17 mouse cellular contexts compared by ENCODE assay signal in genomic region chr5:127602996-127603395, GRCm38 (mm10).
"Had no signal": no experiment of that assay in that cellular context is flagged by ENCODE, and none has a peak within 500 bp of the region (broad histone marks: within the 10 kb centered on the region; RNA-seq: fewer than 3 reads in every experiment).

No protein-coding gene starts in this region.

- H3K9me3 ChIP-seq: neural tube, embryonic 12.5 days; neural tube, embryonic 13.5 days; neural tube, embryonic 15.5 days; stomach, embryonic 15.5 days had no signal

- H3K4me1 ChIP-seq: neural tube, embryonic 12.5 days; neural tube, embryonic 13.5 days; stomach, embryonic 15.5 days had no signal

- DNase-seq: retina, postnatal 1 day; right cerebral cortex, adult 18-20 months; right cerebral cortex, postnatal 14 days; right cerebral cortex, postnatal 25 days; right cerebral cortex, postnatal 4 days; spleen, adult 18-20 months; thymus, adult 18-20 months; thymus, adult 2 months; thymus, postnatal 14 days; thymus, postnatal 25 days; thymus, postnatal 36 days; thymus, postnatal 4 days had no signal

- H3K27ac ChIP-seq: neural tube, embryonic 12.5 days; neural tube, embryonic 13.5 days; neural tube, embryonic 15.5 days; stomach, embryonic 15.5 days; stomach, postnatal 0 days had no signal

- H3K4me3 ChIP-seq: neural tube, embryonic 12.5 days; neural tube, embryonic 13.5 days; neural tube, embryonic 15.5 days; stomach, embryonic 15.5 days had no signal

- H3K4me2 ChIP-seq: neural tube, embryonic 12.5 days; neural tube, embryonic 13.5 days; neural tube, embryonic 15.5 days; stomach, embryonic 15.5 days had no signal

- H3K9ac ChIP-seq: neural tube, embryonic 12.5 days; neural tube, embryonic 13.5 days; neural tube, embryonic 15.5 days; stomach, embryonic 15.5 days had no signal

- H3K27me3 ChIP-seq: neural tube, embryonic 12.5 days; neural tube, embryonic 13.5 days; neural tube, embryonic 15.5 days; stomach, embryonic 15.5 days had no signal
